Mouse (Mus musculus): ENCODE measurements around the gene Sinhcaf.

DNA sequence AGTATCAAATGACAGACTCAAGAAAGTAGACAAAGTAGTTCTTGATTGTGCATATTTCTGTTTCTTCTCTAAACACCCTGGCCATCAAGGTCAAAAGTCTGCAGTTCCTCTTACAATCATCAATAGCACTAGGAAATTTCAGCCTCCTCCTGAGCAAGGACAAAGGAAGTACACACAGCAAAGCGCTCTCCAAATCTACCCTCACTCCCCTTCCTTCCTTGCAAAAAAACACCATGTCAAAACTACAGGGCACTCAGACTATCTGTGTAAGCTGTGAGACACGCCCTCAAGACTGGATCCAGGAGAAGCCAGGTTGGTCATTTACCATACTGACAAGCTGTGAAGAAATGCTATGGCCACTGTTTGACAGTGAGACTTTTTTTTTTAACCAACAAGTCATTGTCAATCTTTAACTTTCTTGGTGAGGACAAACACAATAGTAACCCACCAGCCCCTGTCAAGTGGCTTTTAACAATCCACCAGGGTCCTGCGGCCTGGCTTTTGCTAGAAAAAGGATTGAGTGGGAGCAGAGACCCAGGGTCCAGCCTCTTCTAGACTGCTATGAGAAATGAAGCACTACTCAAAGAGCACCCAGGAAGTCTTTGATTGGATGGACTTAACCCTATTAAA is 11.2 kb downstream of the Sinhcaf start:
- TF ChIP-seq POLR2A (IDR thresholded peaks at IDR 0.05; ENCODE audit: low read depth, low read length) (no peak), CTCF (IDR thresholded peaks at IDR 0.05; ENCODE audit: extremely low read depth, insufficient read length, insufficient replicate concordance, low read depth, low read length) (no peak)
